Comparison of ENCODE assay signal across 9 mouse cellular contexts in genomic region chr10:93276857-93277256, GRCm38 (mm10). TPM values are rescaled to one million over a fixed set of nuclear protein-coding genes. Genes with fewer than 3 reads are reported as not detected.
DNase-seq lines count a peak whose midpoint lies in the region; ATAC-seq and TF ChIP-seq lines count a peak whose summit lies in the region.
"Had no signal": no experiment of that assay in that cellular context is flagged by ENCODE, and none has a peak within 500 bp of the region (broad histone marks: within the 10 kb centered on the region; RNA-seq: fewer than 3 reads in every experiment).

No protein-coding gene starts in this region.

- no peak for DNase-seq in heart, postnatal 36 days
- DNase-seq in cerebellum, adult 8-10 months: peak; percentile 74
- peak; percentile 60 for DNase-seq in forebrain, postnatal 0 days
- DNase-seq in midbrain, embryonic 14.5 days: no peak
- no peak for DNase-seq in gastrocnemius, postnatal 4 days (ENCODE audit: low spot score in 2 of 2)
- DNase-seq in urinary bladder, postnatal 25 days (ENCODE audit: low spot score): no peak
- DNase-seq in ovary, adult 18-20 months (ENCODE audit: low spot score): no peak

- peak overlapping the region; percentile 73 for H3K27ac ChIP-seq in heart, embryonic 15.5 days
- H3K27ac ChIP-seq in forebrain, postnatal 0 days (ENCODE audit: low read depth, low read length): peak overlapping the region; percentile 87
- H3K27ac ChIP-seq in midbrain, embryonic 14.5 days (replicated peaks; ENCODE audit: low read depth, low read length): peak overlapping the region; percentile 80

- H3K9me3 ChIP-seq in heart, embryonic 15.5 days (replicated peaks): no peaks in the 10 kb centered on the region
- H3K9me3 ChIP-seq in forebrain, postnatal 0 days (ENCODE audit: low read length): no peaks in the 10 kb centered on the region
- no peaks in the 10 kb centered on the region for H3K9me3 ChIP-seq in midbrain, embryonic 14.5 days (ENCODE audit: control insufficient read depth, low read length)

- peaks cover 78% of the 10 kb centered on the region for H3K4me1 ChIP-seq in heart, embryonic 15.5 days (replicated peaks)
- peaks cover 25% of the 10 kb centered on the region for H3K4me1 ChIP-seq in forebrain, postnatal 0 days (ENCODE audit: insufficient read depth)
- H3K4me1 ChIP-seq in midbrain, embryonic 14.5 days (ENCODE audit: control insufficient read depth, insufficient read depth, low read length): peaks cover 28% of the 10 kb centered on the region

- TF ChIP-seq CTCF in forebrain, postnatal 0 days (IDR thresholded peaks at IDR 0.05; ENCODE audit: low read depth): no peak

- H3K9ac ChIP-seq in heart, embryonic 15.5 days: peak overlapping the region; percentile 38; the same call in 1 of the 2 replicates
- peak overlapping the region; percentile 51 for H3K9ac ChIP-seq in forebrain, postnatal 0 days
- H3K9ac ChIP-seq in midbrain, embryonic 14.5 days (replicated peaks; ENCODE audit: low read length): peak overlapping the region; percentile 27

- intact Hi-C loops in heart, postnatal 36 days (cut with DNase I): loop anchor here (2.0 kb wide), 1 partner anchor 16 kb away; no protein-coding TSS in a partner anchor

- no peaks in the 10 kb centered on the region for H3K36me3 ChIP-seq in heart, embryonic 15.5 days
- H3K36me3 ChIP-seq in forebrain, postnatal 0 days (ENCODE audit: insufficient read depth): no peaks in the 10 kb centered on the region
- H3K36me3 ChIP-seq in midbrain, embryonic 14.5 days (ENCODE audit: control insufficient read depth, insufficient read depth, low read length): no peaks in the 10 kb centered on the region

- peak overlapping the region; percentile 66 for H3K4me2 ChIP-seq in heart, embryonic 15.5 days
- H3K4me2 ChIP-seq in forebrain, postnatal 0 days (ENCODE audit: low read depth): peak overlapping the region; percentile 61
- H3K4me2 ChIP-seq in midbrain, embryonic 14.5 days (ENCODE audit: low read length): peak overlapping the region; percentile 57

- ATAC-seq in heart, embryonic 15.5 days (replicated peaks; ENCODE audit: insufficient number of reproducible peaks, insufficient read depth, low FRiP score, low read depth): no peak
- ATAC-seq in forebrain, postnatal 0 days: no peak
- ATAC-seq in midbrain, embryonic 14.5 days (ENCODE audit: low FRiP score, low TSS enrichment): no peak
- ATAC-seq: inflammation-experienced regulatory T-cells, adult 6 months had no signal

- no peaks in the 10 kb centered on the region for H3K27me3 ChIP-seq in heart, embryonic 15.5 days
- no peaks in the 10 kb centered on the region for H3K27me3 ChIP-seq in forebrain, postnatal 0 days (ENCODE audit: insufficient read depth, low read length)
- H3K27me3 ChIP-seq in midbrain, embryonic 14.5 days (ENCODE audit: control insufficient read depth, insufficient read depth, low read length): no peaks in the 10 kb centered on the region

- H3K4me3 ChIP-seq in heart, embryonic 15.5 days: peak overlapping the region; percentile 43
- H3K4me3 ChIP-seq in forebrain, postnatal 0 days (ENCODE audit: low read depth, low read length): peak overlapping the region; percentile 32
- H3K4me3 ChIP-seq in midbrain, embryonic 14.5 days (replicated peaks; ENCODE audit: low read depth, low read length): peak overlapping the region; percentile 29

- 49% methylated on average over 9 of the region's 9 CpGs for WGBS in heart, embryonic 15.5 days
- WGBS in forebrain, postnatal 0 days: 25% methylated on average over 9 of the region's 9 CpGs
- 57% methylated on average over 9 of the region's 9 CpGs for WGBS in midbrain, embryonic 14.5 days

RNA-seq across cellular contexts. Expression of gene Elk3, which starts 34.1 kb away (rescaled TPM):
- polyA plus RNA-seq in heart, embryonic 15.5 days (2015; fragmentation: Nextera tagmentation; extraction: Ambion mirVana): 31.7 and 33.5 TPM in 2 replicates
- 10 to 100 TPM; 42.0 to 53.5 TPM for total RNA-seq in heart, postnatal 36 days (2021)
- 5.1 and 8.8 TPM in 2 replicates for total RNA-seq in forebrain, postnatal 0 days (2014; rRNA removed)
- polyA plus RNA-seq in forebrain, postnatal 0 days (2015; fragmentation: Nextera tagmentation; extraction: Ambion mirVana): 4.9 and 6.2 TPM in 2 replicates
- polyA plus RNA-seq in midbrain, embryonic 14.5 days (2014; fragmentation: Nextera tagmentation; extraction: Ambion mirVana): 4.4 and 8.8 TPM in 2 replicates
- total RNA-seq in gastrocnemius, postnatal 4 days (2021): 10 to 100 TPM; 63.4 to 64.4 TPM

Comparison
In these comparisons a context has a peak if more than half of its experiments do, and no peak if none do; other contexts are left out.
1. DNase-seq: peak in cerebellum, adult 8-10 months (single experiment) and forebrain, postnatal 0 days (single experiment); none in heart, postnatal 36 days (0 of 2), midbrain, embryonic 14.5 days (single experiment), gastrocnemius, postnatal 4 days (0 of 2), urinary bladder, postnatal 25 days (single experiment) and ovary, adult 18-20 months (single experiment).
2. Peak in every context shown above with its lines, with median percentiles within 50 percentile points of each other: H3K27ac ChIP-seq, H3K4me2 ChIP-seq, H3K4me3 ChIP-seq and H3K9ac ChIP-seq.